Mouse (Mus musculus) embryonic fibroblast, embryonic 13.5 days (primary cell): Measurements from ENCODE around the gene Rab4b.

Source experiments
- CTCF ChIP-seq: IDR thresholded peaks from 2 replicates; pipeline ENCODE4 v1.5.1; 2011; ENCODE audit warnings: mild to moderate bottlenecking, control low read depth, low read length, moderate library complexity, borderline replicate concordance; ENCODE audit not compliant: insufficient read depth
- POLR2A ChIP-seq: IDR thresholded peaks from 2 replicates; pipeline ENCODE4 v1.6.1; 2011; ENCODE audit warnings: low read depth, mild to moderate bottlenecking, control low read depth, low read length, moderate library complexity

GRCm38 (mm10) chr7:27159256-27159655 lies 19.4 kb downstream of the Rab4b start:
- TF ChIP-seq POLR2A = no peak
- no peak for TF ChIP-seq CTCF
